Mouse (Mus musculus): ENCODE data around the gene 4931422A03Rik.

- no peak for TF ChIP-seq CTCF (IDR thresholded peaks at IDR 0.05; ENCODE audit: borderline replicate concordance, insufficient read depth, low read length)
- TF ChIP-seq POLR2A (IDR thresholded peaks at IDR 0.05; ENCODE audit: low read depth, low read length): no peak
Measured at GRCm38 (mm10) chr2:103969437-103970040, 58.6 kb downstream of the 4931422A03Rik start.
